Mouse (Mus musculus): ENCODE results near the gene Rhobtb1.

GRCm38 (mm10) chr10:69117996-69118395 is 33.2 kb upstream of the Rhobtb1 start:
- TF ChIP-seq CTCF (IDR thresholded peaks at IDR 0.05; ENCODE audit: low read depth) = no peak
- no peak for TF ChIP-seq EP300 (IDR thresholded peaks at IDR 0.05; ENCODE audit: low read depth)
